In genomic region chr11:74925577-74926387, GRCm38 (mm10) we compare ENCODE assay signal across 8 mouse cellular contexts. TPM values are rescaled to one million over a fixed set of nuclear protein-coding genes. Genes with fewer than 3 reads are reported as not detected.
DNase-seq lines count a peak whose midpoint lies in the region; ATAC-seq and TF ChIP-seq lines count a peak whose summit lies in the region.

TSS of gene Smg6 (plus strand) at chr11:74925823.
TSS of gene Srr (minus strand) at chr11:74925948.

- no peak for TF ChIP-seq CTCF in G1E (IDR thresholded peaks at IDR 0.05; ENCODE audit: low read depth, low read length)
- TF ChIP-seq CTCF in layer of hippocampus, adult 2 months (conservative IDR thresholded peaks at IDR 0.05): no peak
- TF ChIP-seq CTCF in lung, embryonic 14.5 days (IDR thresholded peaks at IDR 0.05; ENCODE audit: low read depth): 0 out of 2 replicates have a peak, but pooled peaks have one; percentile 3
- TF ChIP-seq CTCF in olfactory bulb, adult 2 months (IDR thresholded peaks at IDR 0.05; ENCODE audit: insufficient read depth, low read depth, low read length): no peak
- TF ChIP-seq CTCF in thymus, adult 2 months (IDR thresholded peaks at IDR 0.05; ENCODE audit: borderline replicate concordance, control insufficient read depth, extremely low read depth, insufficient read depth, low read length, poor library complexity): no peak

- peak within 1 kb of the TSS; percentile 76 for H3K4me2 ChIP-seq in forebrain, embryonic 16.5 days (ENCODE audit: low read length)
- H3K4me2 ChIP-seq in lung, embryonic 14.5 days: peak within 1 kb of the TSS; percentile 64

- peak within 1 kb of the TSS; percentile 92 for H3K4me3 ChIP-seq in G1E (ENCODE audit: low read depth, low read length)
- H3K4me3 ChIP-seq in forebrain, embryonic 16.5 days (replicated peaks; ENCODE audit: low read length): peak within 1 kb of the TSS; percentile 99
- peak within 1 kb of the TSS; percentile 98 for H3K4me3 ChIP-seq in layer of hippocampus, adult 2 months
- peak within 1 kb of the TSS; percentile 89 for H3K4me3 ChIP-seq in lung, embryonic 14.5 days (ENCODE audit: low read depth, low read length)
- H3K4me3 ChIP-seq in olfactory bulb, adult 2 months (ENCODE audit: insufficient read depth, low read depth, low read length): peak within 1 kb of the TSS; percentile 71
- H3K4me3 ChIP-seq in thymus, adult 2 months (ENCODE audit: control insufficient read depth, insufficient read depth, low read length): peak within 1 kb of the TSS; percentile 74

- peak; percentile 69 for TF ChIP-seq POLR2A in olfactory bulb, adult 2 months (IDR thresholded peaks at IDR 0.05; ENCODE audit: insufficient read depth, low read depth, low read length)
- TF ChIP-seq POLR2A in thymus, adult 2 months (IDR thresholded peaks at IDR 0.05; ENCODE audit: control insufficient read depth, extremely low read depth, insufficient read depth, low read length, poor library complexity): peak; percentile 86

- ATAC-seq in G1E (ENCODE audit: extremely low read depth, insufficient number of reproducible peaks, low FRiP score, poor library complexity, severe bottlenecking): peak; percentile 71; the same call in 1 of the 2 replicates
- peak; percentile 95 for ATAC-seq in forebrain, embryonic 16.5 days
- ATAC-seq in lung, embryonic 14.5 days (ENCODE audit: insufficient read depth): peak; percentile 97

- no peaks in the 10 kb centered on the region for H3K9me3 ChIP-seq in G1E (replicated peaks)
- H3K9me3 ChIP-seq in forebrain, embryonic 16.5 days (ENCODE audit: control insufficient read depth, low read length): no peaks in the 10 kb centered on the region
- no peaks in the 10 kb centered on the region for H3K9me3 ChIP-seq in lung, embryonic 14.5 days (ENCODE audit: low read depth, low read length)

- no peaks in the 10 kb centered on the region for H3K27me3 ChIP-seq in G1E (ENCODE audit: insufficient read depth, low read length)
- no peaks in the 10 kb centered on the region for H3K27me3 ChIP-seq in forebrain, embryonic 16.5 days (replicated peaks; ENCODE audit: control insufficient read depth, insufficient read depth, low read length)
- no peaks in the 10 kb centered on the region for H3K27me3 ChIP-seq in lung, embryonic 14.5 days (ENCODE audit: insufficient read depth, low read length)
- no peaks in the 10 kb centered on the region for H3K27me3 ChIP-seq in thymus, adult 2 months (ENCODE audit: control insufficient read depth, insufficient read depth, low read length)

- under 1% methylated on average over 69 of the region's 88 CpGs for WGBS in forebrain, embryonic 16.5 days
- WGBS in lung, embryonic 14.5 days: under 1% methylated on average over 81 of the region's 88 CpGs
- WGBS in olfactory bulb, adult 2 months: under 1% methylated on average over 82 of the region's 88 CpGs
- under 1% methylated on average over 85 of the region's 88 CpGs for WGBS in thymus, adult 2 months

- H3K9ac ChIP-seq in forebrain, embryonic 16.5 days (replicated peaks; ENCODE audit: low read depth, low read length): peak within 1 kb of the TSS; percentile 91
- peak within 1 kb of the TSS; percentile 89 for H3K9ac ChIP-seq in lung, embryonic 14.5 days

- peak; percentile 82 for DNase-seq in G1E (ENCODE audit: low spot score)
- DNase-seq in cerebellum, adult 18-20 months: peak; percentile 94 to 95
- DNase-seq in heart, postnatal 36 days: peak; percentile 89 to 94
- DNase-seq in layer of hippocampus, adult 2 months (ENCODE audit: low spot score in 2 of 2): peak; percentile 92 to 95
- DNase-seq in lung, embryonic 14.5 days: peak; percentile 98
- DNase-seq in thymus, adult 2 months: peak; percentile 93

- H3K27ac ChIP-seq in forebrain, embryonic 16.5 days (ENCODE audit: low read length): peak within 1 kb of the TSS; percentile 97
- peak within 1 kb of the TSS; percentile 95 for H3K27ac ChIP-seq in layer of hippocampus, adult 2 months
- H3K27ac ChIP-seq in lung, embryonic 14.5 days (ENCODE audit: low read depth): peak within 1 kb of the TSS; percentile 98
- H3K27ac ChIP-seq in olfactory bulb, adult 2 months (ENCODE audit: insufficient read depth, low read depth, low read length): peak within 1 kb of the TSS; percentile 83
- peak within 1 kb of the TSS; percentile 83 for H3K27ac ChIP-seq in thymus, adult 2 months (ENCODE audit: control insufficient read depth, insufficient read depth, low read length)

- H3K36me3 ChIP-seq in G1E (replicated peaks): peaks cover 29% of the 10 kb centered on the region
- 0 out of 2 replicates have a peak, but pooled peaks cover 2% of the 10 kb centered on the region for H3K36me3 ChIP-seq in forebrain, embryonic 16.5 days (ENCODE audit: control insufficient read depth, insufficient read depth)
- peaks cover 19% of the 10 kb centered on the region for H3K36me3 ChIP-seq in lung, embryonic 14.5 days (ENCODE audit: insufficient read depth)
- H3K36me3 ChIP-seq in thymus, adult 2 months (ENCODE audit: control insufficient read depth, insufficient read depth, low read length): no peaks in the 10 kb centered on the region

- intact Hi-C loops in heart, postnatal 36 days (cut with DNase I): loop anchor here (5.0 kb wide), 1 partner anchor 242 kb away; the partner anchor contains the start of gene Hic1

- H3K4me1 ChIP-seq in G1E (ENCODE audit: insufficient read depth, low read depth, low read length): peaks cover 27% of the 10 kb centered on the region
- H3K4me1 ChIP-seq in forebrain, embryonic 16.5 days (replicated peaks; ENCODE audit: control insufficient read depth, insufficient read depth, low read length): peaks cover 16% of the 10 kb centered on the region
- H3K4me1 ChIP-seq in lung, embryonic 14.5 days (ENCODE audit: insufficient read depth): peaks cover 4% of the 10 kb centered on the region; the same call in 1 of the 2 replicates
- peaks cover 2% of the 10 kb centered on the region for H3K4me1 ChIP-seq in olfactory bulb, adult 2 months (ENCODE audit: control insufficient read depth, insufficient read depth, low read length)
- H3K4me1 ChIP-seq in thymus, adult 2 months (replicated peaks; ENCODE audit: control insufficient read depth, insufficient read depth, low read length): peaks cover 3% of the 10 kb centered on the region

RNA-seq across cellular contexts. Expression of gene Smg6, which starts in this region (rescaled TPM):
- total RNA-seq in G1E (2014; fragmentation: Nextera tagmentation) (42.1 and 54.4 TPM in 2 replicates), G1E (2017) (15.2 and 17.4 TPM in 2 replicates)
- polyA plus RNA-seq in G1E (2012): 51.7 and 54.3 TPM in 2 replicates
- 18.6 and 19.2 TPM in 2 replicates for polyA plus RNA-seq in forebrain, embryonic 16.5 days (2015; fragmentation: Nextera tagmentation; extraction: Ambion mirVana)
- total RNA-seq in heart, postnatal 36 days (2021): 10 to 100 TPM; 18.2 to 21.0 TPM
- total RNA-seq in layer of hippocampus, adult 2 months (2021): 10 to 100 TPM; 31.9 to 34.7 TPM
- 16.4 TPM in 2 replicates for polyA plus RNA-seq in lung, embryonic 14.5 days (2014; fragmentation: Nextera tagmentation; extraction: Ambion mirVana)
- 86.4 TPM in 1 of 2 replicates, not detected in the other for polyA plus RNA-seq in olfactory bulb, adult 2 months (2012; ENCODE audit: insufficient read depth, insufficient read length, low replicate concordance, missing spikeins)
- 69.4 and 69.7 TPM in 2 replicates for polyA plus RNA-seq in thymus, adult 2 months (2012; rRNA removed)

RNA-seq across cellular contexts. Expression of gene Srr, which starts in this region (rescaled TPM):
- total RNA-seq in G1E (2014; fragmentation: Nextera tagmentation) (24.7 and 27.3 TPM in 2 replicates), G1E (2017) (4.4 and 6.0 TPM in 2 replicates)
- polyA plus RNA-seq in G1E (2012): 2.8 and 3.0 TPM in 2 replicates
- polyA plus RNA-seq in forebrain, embryonic 16.5 days (2015; fragmentation: Nextera tagmentation; extraction: Ambion mirVana): 44.5 and 46.5 TPM in 2 replicates
- 10 to 100 TPM; 27.1 to 28.6 TPM for total RNA-seq in heart, postnatal 36 days (2021)
- 10 to 100 TPM; 85.2 to 96.3 TPM for total RNA-seq in layer of hippocampus, adult 2 months (2021)
- polyA plus RNA-seq in lung, embryonic 14.5 days (2014; fragmentation: Nextera tagmentation; extraction: Ambion mirVana): 22.6 and 23.6 TPM in 2 replicates
- not detected in 2 replicates for polyA plus RNA-seq in olfactory bulb, adult 2 months (2012; ENCODE audit: insufficient read depth, insufficient read length, low replicate concordance, missing spikeins)
- 6.3 and 7.7 TPM in 2 replicates for polyA plus RNA-seq in thymus, adult 2 months (2012; rRNA removed)

Comparison
In these comparisons a context has a peak if more than half of its experiments do, and no peak if none do; other contexts are left out.
1. Peak in every context shown above with its lines: DNase-seq, ATAC-seq, H3K4me3 ChIP-seq and H3K27ac ChIP-seq.